Mouse (Mus musculus): Measurements from ENCODE around the gene Pam16.

The Pam16 gene

DNA sequence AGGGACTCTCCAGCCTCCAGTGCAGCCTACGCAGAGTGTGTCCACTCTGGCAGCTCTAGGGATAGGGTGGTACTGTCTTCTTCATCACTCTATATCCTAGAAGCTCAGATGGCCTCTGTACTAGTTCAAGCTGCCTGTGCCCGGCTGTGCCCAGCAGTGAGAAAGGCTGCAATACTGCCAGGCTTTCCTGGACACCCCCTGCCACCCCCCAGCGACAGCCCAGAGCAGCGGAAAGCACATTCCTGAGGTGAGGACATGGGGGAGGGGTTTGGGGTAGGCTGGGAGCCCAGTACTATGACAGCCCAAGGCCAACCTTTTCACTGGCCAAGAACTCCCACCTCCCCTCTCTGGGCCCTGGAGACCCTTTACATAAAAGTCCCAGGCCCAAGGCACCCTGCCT is 11.0 kb upstream of the Pam16 start:
- no peak for TF ChIP-seq GATA4 (IDR thresholded peaks at IDR 0.05; ENCODE audit: insufficient replicate concordance, low read length)

- no peak for TF ChIP-seq GATA4 (IDR thresholded peaks at IDR 0.05; ENCODE audit: insufficient replicate concordance, low read length)
These were observed 9.9 kb upstream of the Pam16 start for GRCm38 (mm10) chr16:4634681-4635080.

- TF ChIP-seq GATA4 (IDR thresholded peaks at IDR 0.05; ENCODE audit: insufficient replicate concordance, low read length) = no peak
These were observed 8.9 kb upstream of the Pam16 start for GRCm38 (mm10) chr16:4633661-4634060.

GRCm38 (mm10) chr16:4632050-4632449 is 7.3 kb upstream of the Pam16 start:
- TF ChIP-seq GATA4 (IDR thresholded peaks at IDR 0.05; ENCODE audit: insufficient replicate concordance, low read length) = no peak

DNA sequence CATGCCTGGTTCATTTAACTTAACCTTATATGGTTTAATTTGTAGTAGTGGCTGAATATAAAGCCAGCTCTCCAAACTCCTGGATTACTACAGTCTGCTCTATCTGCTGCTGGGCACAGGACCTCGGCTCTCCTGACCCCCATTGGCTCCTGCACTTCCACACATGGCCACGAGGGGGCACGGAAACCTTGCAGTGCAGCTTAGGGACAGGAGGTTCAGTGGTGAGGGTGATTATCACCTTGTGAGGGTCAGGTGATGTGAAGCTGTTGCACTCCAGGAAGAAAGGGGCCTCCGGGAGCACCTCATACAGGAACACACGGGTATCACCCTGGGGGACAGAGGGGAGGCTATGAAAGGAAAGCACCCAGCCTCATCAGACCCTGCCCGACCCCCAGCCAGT is 5.2 kb upstream of the Pam16 start:
- no peak for TF ChIP-seq GATA4 (IDR thresholded peaks at IDR 0.05; ENCODE audit: insufficient replicate concordance, low read length)

DNA sequence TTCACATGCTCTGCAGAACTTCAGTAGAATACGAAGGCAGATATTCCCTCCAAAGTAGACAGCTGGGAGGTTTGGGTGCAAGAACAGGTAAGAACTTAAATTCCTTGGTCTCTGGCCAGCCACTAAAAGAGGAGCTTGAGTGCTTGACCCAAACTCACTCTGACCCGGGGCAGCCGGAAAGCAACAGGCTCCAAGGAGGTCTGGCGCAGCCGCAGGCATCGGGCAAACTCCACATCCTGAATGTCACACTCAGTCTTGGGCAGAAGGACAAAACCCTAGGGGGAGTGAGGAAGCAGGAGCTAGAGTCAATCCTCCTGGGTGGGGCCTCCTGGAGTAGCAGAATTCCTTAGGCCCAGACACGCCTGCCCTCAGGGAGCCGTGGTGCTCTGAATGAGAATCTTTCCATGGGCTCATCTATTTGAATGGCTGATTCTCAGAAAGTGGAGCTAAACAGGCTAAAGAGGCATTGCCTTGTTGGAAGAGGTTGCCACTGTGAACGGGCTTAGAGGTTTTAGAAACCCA is 4.2 kb upstream of the Pam16 start:
- TF ChIP-seq GATA4 (IDR thresholded peaks at IDR 0.05; ENCODE audit: insufficient replicate concordance, low read length) = no peak

GRCm38 (mm10) chr16:4627105-4627504 is 2.3 kb upstream of the Pam16 start:
- no peak for TF ChIP-seq GATA4 (IDR thresholded peaks at IDR 0.05; ENCODE audit: insufficient replicate concordance, low read length)

DNA sequence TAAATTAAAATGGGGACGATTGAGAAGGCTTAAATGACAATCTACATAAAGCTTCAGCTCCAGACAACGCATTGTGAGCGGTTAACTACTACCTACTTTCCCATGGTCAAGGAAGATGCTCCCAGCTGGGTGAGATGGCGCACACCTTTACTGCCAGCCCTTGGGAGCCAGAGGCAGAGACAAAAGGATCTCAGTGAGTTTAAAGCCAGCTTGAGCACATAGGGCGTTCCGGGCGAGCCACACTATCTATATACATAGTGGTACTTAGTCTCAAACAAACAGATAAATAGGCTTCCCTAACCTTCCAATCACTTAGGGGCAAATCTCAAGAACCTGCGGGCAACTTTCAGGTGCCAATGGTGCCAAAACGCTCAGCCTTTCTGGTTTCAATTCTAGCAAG is 714 bp downstream of the Pam16 start:
- TF ChIP-seq GATA4 (IDR thresholded peaks at IDR 0.05; ENCODE audit: insufficient replicate concordance, low read length) = no peak

DNA sequence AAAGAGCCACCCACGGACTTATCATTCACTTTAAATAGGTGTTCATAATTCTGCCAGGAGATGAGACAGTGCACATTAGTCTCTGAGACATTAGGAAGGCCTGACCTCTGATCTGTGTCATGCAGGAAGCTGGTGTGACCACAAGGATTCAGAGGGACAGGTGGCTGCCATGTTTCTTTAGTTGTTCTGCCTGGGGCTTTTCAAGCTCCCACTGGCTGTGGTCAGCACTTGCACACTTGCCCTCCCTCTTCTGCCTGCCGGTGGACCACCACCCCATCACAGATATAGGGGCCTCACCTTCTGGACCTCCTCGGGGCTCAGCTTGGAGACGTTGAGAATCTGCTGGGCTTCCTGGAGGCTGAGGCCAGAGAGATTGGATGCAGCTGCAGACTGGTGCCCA is 8.0 kb downstream of the Pam16 start:
- no peak for TF ChIP-seq GATA4 (IDR thresholded peaks at IDR 0.05; ENCODE audit: insufficient replicate concordance, low read length)

GRCm38 (mm10) chr16:4615297-4615696 is 9.5 kb downstream of the Pam16 start:
- TF ChIP-seq GATA4 (IDR thresholded peaks at IDR 0.05; ENCODE audit: insufficient replicate concordance, low read length) = no peak

DNA sequence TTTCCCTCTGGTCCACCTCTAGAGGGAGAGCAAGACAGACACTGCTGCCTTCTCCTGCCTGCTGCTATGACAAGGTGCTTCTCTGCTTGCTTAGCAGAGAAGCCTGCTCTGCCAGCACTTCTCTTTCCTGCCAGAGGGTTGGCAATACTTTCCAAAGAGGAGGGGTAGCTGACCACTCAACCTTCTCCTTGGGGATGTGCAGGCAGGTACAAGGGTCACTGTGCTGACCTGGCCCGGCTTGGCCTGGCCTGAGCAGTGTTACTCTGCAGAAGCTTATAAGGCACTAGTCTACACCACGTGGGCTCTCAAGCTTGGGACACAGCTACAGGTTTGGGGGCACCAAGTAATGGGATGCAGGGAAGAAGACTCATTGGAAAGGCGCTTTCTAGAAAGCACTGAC is 10.1 kb downstream of the Pam16 start:
- TF ChIP-seq GATA4 (IDR thresholded peaks at IDR 0.05; ENCODE audit: insufficient replicate concordance, low read length) = no peak

- TF ChIP-seq GATA4 (IDR thresholded peaks at IDR 0.05; ENCODE audit: insufficient replicate concordance, low read length) = no peak
These were observed 11.1 kb downstream of the Pam16 start for GRCm38 (mm10) chr16:4613736-4614135.

- TF ChIP-seq GATA4 (IDR thresholded peaks at IDR 0.05; ENCODE audit: insufficient replicate concordance, low read length) = no peak
These were observed 13.1 kb downstream of the Pam16 start for GRCm38 (mm10) chr16:4611676-4612075.

DNA sequence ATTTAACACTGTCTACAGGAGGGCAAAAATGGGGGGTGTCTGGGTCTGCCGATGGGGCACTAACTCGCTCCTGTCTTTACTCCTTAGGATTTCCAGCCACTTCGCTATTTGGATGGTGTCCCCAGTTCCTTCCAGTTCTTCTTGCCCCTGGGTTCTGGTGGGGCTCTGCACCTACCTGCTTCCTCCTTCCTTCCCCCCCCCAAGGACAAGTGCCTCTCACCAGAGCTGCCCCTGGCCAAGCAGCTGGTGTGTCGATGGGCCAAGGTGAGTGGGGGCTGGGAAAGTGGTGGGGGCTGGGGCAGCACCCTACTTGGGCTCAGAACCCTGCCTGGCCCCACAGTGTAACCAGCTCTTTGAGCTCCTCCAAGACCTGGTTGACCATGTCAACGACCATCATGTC is 13.6 kb downstream of the Pam16 start:
- TF ChIP-seq GATA4 (IDR thresholded peaks at IDR 0.05; ENCODE audit: insufficient replicate concordance, low read length) = no peak

DNA sequence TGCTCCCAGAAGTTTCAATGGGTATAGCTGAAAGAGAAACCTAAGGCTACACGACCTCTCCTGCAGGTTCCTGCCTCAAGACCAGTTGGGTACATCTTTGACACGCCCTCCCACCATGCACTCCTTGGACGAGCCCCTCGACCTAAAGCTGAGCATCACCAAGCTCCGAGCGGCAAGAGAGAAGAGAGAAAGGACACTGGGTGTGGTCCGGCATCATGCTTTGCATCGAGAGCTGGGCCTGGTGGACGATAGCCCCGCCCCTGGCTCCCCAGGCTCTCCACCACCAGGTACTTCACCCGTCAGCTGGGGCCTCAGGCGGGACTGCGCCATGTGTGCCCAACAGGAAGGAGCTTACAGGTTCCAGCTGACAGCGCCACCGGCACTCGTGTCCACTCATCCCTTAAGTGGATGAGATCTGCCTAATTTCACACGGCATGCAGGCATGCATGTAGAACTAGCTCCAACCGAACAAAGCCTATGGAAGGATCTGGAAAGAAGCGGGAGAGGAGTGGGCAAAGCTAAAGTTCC is 16.2 kb downstream of the Pam16 start:
- no peak for TF ChIP-seq GATA4 (IDR thresholded peaks at IDR 0.05; ENCODE audit: insufficient replicate concordance, low read length)

GRCm38 (mm10) chr16:4607818-4608531 is 16.8 kb downstream of the Pam16 start:
- TF ChIP-seq GATA4 (IDR thresholded peaks at IDR 0.05; ENCODE audit: insufficient replicate concordance, low read length) = no peak

Data from liver, adult (tissue).